Mouse (Mus musculus): ENCODE measurements at regions not wholly inside any gene's neighbourhood (a gene's known extent, or its start where the extent isn't known, plus 50 kb on each side); places are given as distances from the start of the nearest gene placed in this dataset.
A peak's percentile ranks its signal among the peaks of the same experiment; 100 is the strongest.

- no peak for DNase-seq
Observed at GRCm38 (mm10) chr1:77933095-77933766, 263.7 kb downstream of the Pax3 start.

DNA sequence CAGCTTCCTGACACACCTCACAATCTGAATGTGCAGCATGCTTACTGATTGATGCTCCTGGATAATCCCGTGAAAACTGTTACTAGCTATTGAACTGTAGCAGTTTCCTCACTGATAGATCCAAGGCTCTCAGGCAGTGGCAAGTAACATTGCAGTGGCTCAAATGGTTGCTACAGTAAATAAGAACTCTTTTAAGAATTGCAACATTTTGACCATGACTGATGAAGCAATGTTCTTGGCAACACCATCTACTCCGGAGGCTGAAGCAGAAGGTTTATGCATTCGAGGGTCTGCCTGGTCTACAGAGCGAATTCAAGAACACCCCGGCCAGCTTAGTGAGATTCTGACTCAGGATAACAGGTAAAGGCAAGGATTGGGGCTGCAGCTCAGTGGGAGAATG lies 264.7 kb downstream of the Pax3 start:
- DNase-seq = no peak

DNA sequence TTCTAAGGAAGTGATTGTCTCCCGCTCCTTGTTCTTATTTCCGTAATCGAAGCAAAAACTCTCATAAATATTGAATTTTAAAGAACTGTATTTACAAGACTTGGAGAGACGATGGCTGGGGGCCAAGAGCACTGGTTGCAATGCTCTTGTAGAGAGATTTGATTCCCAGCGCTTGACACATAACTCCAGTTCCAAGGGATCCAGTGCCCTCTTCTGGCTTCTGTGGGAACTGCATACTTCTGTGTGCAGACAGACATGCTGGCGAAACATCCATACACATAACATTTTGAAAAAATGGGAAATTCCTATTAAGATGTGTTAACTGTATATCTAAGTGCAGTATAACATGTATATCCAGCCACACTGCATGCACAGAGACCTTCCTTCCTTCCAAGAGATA lies 266.3 kb downstream of the Pax3 start:
- no peak for DNase-seq

GRCm38 (mm10) chr1:77929552-77929951 lies 267.4 kb downstream of the Pax3 start:
- no peak for DNase-seq

DNA sequence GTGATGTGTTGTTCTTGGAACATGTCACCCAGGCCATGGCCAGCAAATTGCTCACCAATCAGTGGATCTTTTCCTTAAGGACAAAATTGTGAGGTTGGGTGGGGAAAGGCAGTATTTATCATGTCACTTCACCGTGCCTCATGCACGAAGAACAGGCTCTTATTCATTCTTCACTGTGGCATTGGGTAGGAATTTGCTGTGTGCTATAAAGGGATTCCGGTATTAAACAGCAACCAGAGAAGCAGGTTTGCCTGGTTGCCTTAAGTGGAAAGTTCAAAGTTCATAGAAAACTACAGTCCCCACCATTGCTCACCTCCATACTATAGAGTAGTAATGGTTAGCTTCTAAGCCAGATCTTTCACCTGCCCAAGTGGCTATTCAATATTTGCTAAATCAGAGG lies 270.8 kb downstream of the Pax3 start:
- no peak for DNase-seq

- no peak for DNase-seq
Observed at GRCm38 (mm10) chr1:77896226-77896625, 300.7 kb downstream of the Pax3 start.

DNA sequence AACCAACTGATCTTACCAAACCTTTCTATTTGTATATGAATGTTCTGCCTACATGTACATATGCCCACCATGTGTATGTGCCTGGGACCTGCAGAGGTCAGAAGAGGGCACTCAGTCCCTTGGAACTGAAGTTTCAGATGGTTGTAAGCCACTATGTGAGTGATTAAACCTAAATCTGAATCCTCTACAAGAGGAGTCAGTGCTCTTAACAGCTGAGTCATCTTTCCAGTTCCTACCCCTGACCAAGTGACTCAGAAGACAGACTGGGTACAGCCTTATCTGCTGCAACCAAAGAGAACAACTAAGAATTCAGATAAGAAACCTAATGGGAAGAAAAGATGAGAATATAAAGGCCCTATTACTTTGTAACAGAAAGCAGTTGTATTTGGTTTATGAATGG lies 317.9 kb downstream of the Pax3 start:
- DNase-seq = no peak

DNA sequence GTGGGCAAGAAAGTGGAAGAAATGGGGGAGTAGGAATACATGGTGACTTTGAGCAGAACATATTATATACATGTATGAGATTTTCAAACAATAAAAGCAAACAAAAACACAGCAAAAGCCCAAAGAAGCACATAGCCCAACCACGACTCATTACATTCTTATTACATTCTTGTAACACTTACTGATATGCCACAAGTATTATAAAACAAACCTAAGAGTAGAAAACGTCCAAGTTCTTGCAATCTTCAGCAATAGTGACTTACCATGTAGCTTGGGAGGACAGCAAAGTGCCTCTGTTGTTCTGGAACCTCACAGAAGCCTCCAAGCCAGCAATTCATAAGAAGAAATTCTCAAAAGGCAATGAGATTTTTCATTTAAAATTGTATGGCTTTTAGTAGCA lies 326.8 kb downstream of the Pax3 start:
- no peak for DNase-seq

- DNase-seq = no peak
Observed at GRCm38 (mm10) chr1:77869174-77869573, 327.8 kb downstream of the Pax3 start.

GRCm38 (mm10) chr1:77859931-77860330 lies 337.0 kb downstream of the Pax3 start:
- DNase-seq = no peak

GRCm38 (mm10) chr1:77854366-77854765 lies 339.5 kb upstream of the Epha4 start:
- no peak for DNase-seq

DNA sequence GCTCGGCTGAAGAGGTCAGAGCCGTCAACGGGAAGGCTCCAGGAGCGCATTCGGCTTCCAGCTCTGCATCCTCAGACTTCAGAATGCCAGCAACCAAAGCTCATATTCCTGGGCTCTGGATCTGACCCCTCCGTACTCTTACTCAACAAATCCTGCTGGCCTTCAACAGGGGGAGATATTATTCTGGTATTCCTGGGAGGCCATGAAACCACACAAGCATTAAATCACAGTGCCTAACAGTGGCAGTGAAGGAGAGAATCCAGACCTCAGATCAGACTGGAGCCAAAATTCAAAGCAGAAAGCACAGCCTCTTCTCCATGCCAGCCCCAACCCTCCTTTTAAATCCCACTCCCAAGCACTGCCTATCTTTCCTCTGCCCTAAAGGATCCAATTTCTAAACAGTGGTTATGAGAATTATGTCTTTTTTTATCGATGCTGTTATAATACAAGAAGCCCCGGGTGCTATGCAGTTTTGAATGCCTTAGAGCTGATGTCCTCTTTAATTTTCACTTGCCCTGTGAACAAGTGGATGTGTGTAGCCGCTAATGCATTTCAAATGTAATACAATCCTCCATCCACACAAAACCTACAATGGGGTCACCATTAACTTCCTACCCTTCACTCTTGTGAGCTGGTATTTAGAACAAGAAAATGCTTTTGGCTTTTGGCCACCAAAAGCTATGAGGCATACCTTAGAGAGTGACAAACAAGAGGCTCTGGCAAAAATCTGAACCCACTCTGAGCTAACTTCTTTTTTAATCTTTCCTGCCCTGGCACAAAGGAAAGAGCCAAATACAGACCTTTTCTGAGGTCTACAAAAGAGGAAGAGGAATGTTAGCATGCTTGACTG lies 333.1 kb upstream of the Epha4 start:
- DNase-seq = no peak

DNA sequence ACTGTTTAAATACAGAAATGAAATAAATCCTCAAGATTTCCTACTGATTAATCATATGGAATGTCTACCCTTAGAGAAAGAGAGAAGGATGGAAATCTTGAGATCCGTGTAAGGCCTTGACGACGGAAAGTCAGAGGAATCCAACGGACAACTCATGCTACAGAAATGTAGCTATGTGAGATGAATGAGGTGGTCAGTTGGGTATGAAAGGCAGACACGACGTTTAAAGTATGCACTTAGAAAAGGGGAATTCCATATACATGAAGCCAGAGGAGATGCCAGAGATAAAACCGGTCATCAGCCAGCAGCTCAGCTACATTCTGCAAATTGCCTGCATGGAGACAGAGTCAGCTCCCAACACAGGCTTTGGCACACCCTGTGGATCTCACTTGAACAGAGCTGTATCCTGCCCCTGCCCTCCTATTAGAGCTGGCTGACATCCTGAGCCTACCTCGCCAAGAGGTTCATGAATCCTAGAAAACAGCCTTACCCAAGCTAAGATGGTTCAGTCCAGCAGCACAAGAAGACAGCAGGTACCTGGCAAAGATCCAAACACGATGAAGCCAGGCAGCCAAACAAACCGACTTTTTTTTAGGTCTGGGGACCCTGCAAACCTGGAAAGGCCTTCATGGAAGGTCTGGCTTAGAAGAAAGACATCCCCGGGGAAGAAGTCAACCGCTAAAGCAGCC lies 331.3 kb upstream of the Epha4 start:
- DNase-seq = no peak

DNA sequence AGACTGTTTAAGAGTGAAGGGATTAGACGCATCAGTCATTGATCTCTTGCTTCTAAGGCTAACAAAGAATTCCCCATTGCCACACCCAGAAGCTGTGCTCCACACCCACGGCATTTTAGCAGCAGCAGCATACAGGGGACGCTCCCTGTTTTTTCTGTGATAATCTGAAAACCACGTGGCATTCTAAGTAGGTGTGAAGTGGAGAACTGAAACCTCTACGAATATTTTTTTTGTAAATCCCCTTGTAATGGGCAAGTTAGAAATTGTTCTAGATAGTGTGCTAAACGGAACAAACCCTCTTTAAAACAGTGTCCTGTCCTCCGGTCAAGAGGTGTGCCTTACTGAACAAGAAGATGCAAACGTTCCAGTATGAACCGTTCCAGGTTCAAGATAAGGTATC lies 325.8 kb upstream of the Epha4 start:
- no peak for DNase-seq

- no peak for DNase-seq
Observed at GRCm38 (mm10) chr1:77832174-77832573, 317.3 kb upstream of the Epha4 start.

- DNase-seq = no peak
Observed at GRCm38 (mm10) chr1:77824716-77825387, 310.0 kb upstream of the Epha4 start.

GRCm38 (mm10) chr1:77823801-77824687 lies 309.2 kb upstream of the Epha4 start:
- no peak for DNase-seq

GRCm38 (mm10) chr1:77820101-77820500 lies 305.2 kb upstream of the Epha4 start:
- DNase-seq = no peak

GRCm38 (mm10) chr1:77815451-77815850 lies 300.6 kb upstream of the Epha4 start:
- no peak for DNase-seq

DNA sequence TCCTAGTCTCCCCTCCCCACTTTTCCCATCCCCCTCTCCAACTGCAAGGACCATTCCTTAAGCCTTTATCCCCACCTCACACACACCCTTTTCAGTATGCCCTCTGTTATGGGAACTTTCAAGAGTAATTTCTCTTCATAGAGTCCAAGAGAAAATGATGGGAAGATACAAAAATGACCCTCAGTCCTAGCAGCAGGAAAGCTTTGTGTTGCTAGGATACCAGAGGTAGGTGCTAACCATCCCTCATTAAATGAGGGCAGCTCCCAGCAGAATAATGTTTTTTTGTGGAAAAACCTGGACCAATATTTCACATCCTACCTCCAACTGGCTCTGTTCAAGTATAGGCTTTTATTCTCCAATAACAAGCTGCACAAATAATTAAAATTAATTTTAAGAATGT lies 296.7 kb upstream of the Epha4 start:
- no peak for DNase-seq

DNA sequence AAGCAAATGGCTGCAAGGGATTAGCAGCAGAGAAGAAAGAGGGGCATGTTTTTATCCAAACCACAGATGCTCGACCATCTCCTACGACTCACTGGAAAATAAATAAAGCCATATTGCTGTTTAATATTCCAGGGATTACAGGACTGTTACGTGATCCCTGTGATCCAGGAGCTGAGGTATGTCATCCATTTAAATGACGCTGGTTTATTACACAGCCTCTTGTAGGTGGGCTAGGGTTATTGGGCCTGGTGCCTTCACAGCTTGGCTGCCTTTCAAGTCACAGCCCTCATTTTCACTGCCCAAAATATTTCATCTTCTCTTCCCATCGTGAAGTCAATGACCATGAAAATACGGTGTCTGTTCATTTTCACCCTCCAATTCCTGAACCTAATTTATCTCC lies 276.1 kb upstream of the Epha4 start:
- no peak for DNase-seq

- peak; percentile 3 to 26 for DNase-seq
Observed at GRCm38 (mm10) chr1:77754326-77754725, 239.4 kb upstream of the Epha4 start.
